Mouse (Mus musculus) megakaryocyte, embryonic 14.5 days (primary cell): ENCODE results near the gene Ahcy.

Experiments
- FLI1 ChIP-seq: IDR thresholded peaks from 2 replicates; pipeline ENCODE4 v1.6.1; 2012; ENCODE audit warnings: low read length, inconsistent platforms, mixed read lengths
- GATA1 ChIP-seq: IDR thresholded peaks from 3 replicates; pipeline ENCODE4 v1.6.1; 2012; ENCODE audit warnings: mixed read lengths, low read length, inconsistent platforms, borderline replicate concordance

GRCm38 (mm10) chr2:155101761-155102181, 27.5 kb upstream of the Ahcy start:
- TF ChIP-seq GATA1 (no peak), FLI1 (no peak)
